Mouse (Mus musculus) lung, postnatal 0 days (tissue): Measurements from ENCODE around the gene Epha8. TPM values are rescaled to one million over a fixed set of nuclear protein-coding genes. Genes with fewer than 3 reads are reported as not detected.
A peak's percentile ranks its signal among the peaks of the same experiment; 100 is the strongest.

ENCODE experiments used
- ATAC-seq: fragments of 200-750 bp; cut with Nextera tagmentation; 2 replicates; pipeline ENCODE4 v1.8.0; 2017; ENCODE audit warnings: moderate library complexity
- DNase-seq: peaks from one replicate; pipeline ENCODE4 v3.0.0-alpha.2; 2016; ENCODE audit warnings: low spot score
- H3K27ac ChIP-seq: fragments of 300-500 bp; sonication (generic); 2 replicates; pipeline ENCODE4 v1.5.1; 2014; ENCODE audit warnings: antibody characterized with exemption, mild to moderate bottlenecking, low read length, mixed read lengths
- H3K27me3 ChIP-seq: fragments of 300-500 bp; sonication (generic); replicated peaks from 2 replicates; pipeline ENCODE4 v1.6.1; 2014; ENCODE audit warnings: low read length, mixed read lengths; ENCODE audit not compliant: insufficient read depth
- H3K36me3 ChIP-seq: fragments of 300-500 bp; sonication (generic); 2 replicates; pipeline ENCODE4 v1.6.1; 2014; ENCODE audit warnings: low read length, mixed read lengths; ENCODE audit not compliant: insufficient read depth
- H3K4me1 ChIP-seq: fragments of 300-500 bp; sonication (generic); 2 replicates; pipeline ENCODE4 v1.6.1; 2014; ENCODE audit warnings: antibody characterized with exemption, low read depth, low read length, mixed read lengths; ENCODE audit not compliant: insufficient read depth
- H3K4me2 ChIP-seq: fragments of 300-500 bp; sonication (generic); replicated peaks from 2 replicates; pipeline ENCODE4 v1.6.1; 2014; ENCODE audit warnings: low read depth, mild to moderate bottlenecking, low read length, moderate library complexity, mixed read lengths
- H3K4me3 ChIP-seq: fragments of 300-500 bp; sonication (generic); 2 replicates; pipeline ENCODE4 v1.5.1; 2014; ENCODE audit warnings: low read depth, low read length
- H3K9ac ChIP-seq: fragments of 300-500 bp; sonication (generic); replicated peaks from 2 replicates; pipeline ENCODE4 v1.6.1; 2014; ENCODE audit warnings: low read depth, mild to moderate bottlenecking
- H3K9me3 ChIP-seq: fragments of 300-500 bp; sonication (generic); 2 replicates; pipeline ENCODE4 v1.6.1; 2016; ENCODE audit warnings: low read length, mixed read lengths
- CTCF ChIP-seq: IDR thresholded peaks from 2 replicates; pipeline ENCODE4 v1.5.1; 2016; ENCODE audit warnings: antibody characterized with exemption, mild to moderate bottlenecking
- EP300 ChIP-seq: IDR thresholded peaks from 2 replicates; pipeline ENCODE4 v1.6.1; 2016; ENCODE audit warnings: antibody characterized with exemption, mild to moderate bottlenecking, control low read depth
- WGBS: fragments of 180-500 bp; shearing (Covaris S2); extraction: QIAGEN DNeasy Blood & Tissue Kit; methylation state at CpG from one replicate; pipeline ENCODE4 v1.1.7; 2014; 5-methylcytosine and 5-hydroxymethylcytosine counted together
- polyA plus RNA-seq: library from polyadenylated mRNA; unstranded; fragments of >200 nt; fragmentation: Nextera tagmentation; extraction: Ambion mirVana; gene quantifications from 2 replicates; pipeline ENCODE4 v1.2.1, GENCODE M21; 2015

Gene Epha8
- polyA plus RNA-seq, 1 experiment from 2014 or later: 0.04 TPM

DNA sequence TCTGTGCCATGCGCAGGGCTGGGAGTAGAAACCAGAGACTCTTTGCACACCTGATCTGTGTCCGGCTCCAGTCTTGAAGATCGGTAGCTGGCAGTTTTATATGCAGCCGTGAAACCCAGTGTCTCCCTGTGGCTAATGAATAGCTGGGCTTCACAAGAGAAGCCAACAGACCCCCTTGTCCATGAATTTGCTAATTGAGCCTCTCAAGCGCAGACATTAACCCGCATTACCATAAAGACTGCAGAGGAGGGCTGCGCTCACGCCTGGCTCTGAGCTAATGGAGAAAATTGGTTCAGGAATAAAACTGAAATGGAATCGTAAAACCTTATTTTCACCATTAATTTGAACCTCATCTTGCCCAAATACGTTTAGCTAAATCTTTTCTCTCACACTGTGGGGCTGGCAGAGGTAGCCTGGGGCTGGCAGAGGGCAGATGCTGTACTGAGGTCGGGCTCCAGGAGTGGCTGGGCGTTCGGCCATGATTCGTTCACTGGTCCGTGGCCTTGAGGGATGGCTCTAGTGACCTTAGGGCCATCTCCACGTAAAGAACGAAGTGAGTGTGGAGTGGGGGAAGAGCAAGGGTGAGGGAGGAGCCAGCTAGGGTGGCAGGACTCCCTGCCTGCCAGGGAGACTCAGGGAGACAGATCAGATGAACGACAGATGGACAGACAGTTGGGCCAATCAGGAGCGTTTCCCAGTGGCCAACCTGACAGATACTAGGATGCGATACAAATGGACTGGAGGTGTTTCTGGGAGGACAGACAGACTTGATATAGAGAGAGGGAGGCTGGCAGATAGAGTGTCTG is 40.1 kb downstream of the Epha8 start:
- no peak overlapping the region for H3K4me2 ChIP-seq
- 54% methylated on average over 20 of the region's 20 CpGs for WGBS
- no peak overlapping the region for H3K4me3 ChIP-seq
- H3K27ac ChIP-seq: no peak overlapping the region
- no peaks in the 10 kb centered on the region for H3K9me3 ChIP-seq
- H3K4me1 ChIP-seq: no peaks in the 10 kb centered on the region
- no peaks in the 10 kb centered on the region for H3K36me3 ChIP-seq
- no peak for TF ChIP-seq EP300
- TF ChIP-seq CTCF: no peak
- DNase-seq: no peak
- peaks cover 9% of the 10 kb centered on the region; the same call in 1 of the 2 replicates for H3K27me3 ChIP-seq
- ATAC-seq: no peak
- H3K9ac ChIP-seq: no peak overlapping the region

- 11% methylated on average over 9 of the region's 9 CpGs for WGBS
These were observed 43.8 kb downstream of the Epha8 start for GRCm38 (mm10) chr4:136912841-136913240.

GRCm38 (mm10) chr4:136911804-136912203 is 44.8 kb downstream of the Epha8 start:
- Histone ChIP-seq H3K4me2 (no peak overlapping the region), H3K27ac (no peak overlapping the region), H3K4me1 (no peaks in the 10 kb centered on the region), H3K9me3 (no peaks in the 10 kb centered on the region), H3K27me3 (peaks cover 18% of the 10 kb centered on the region), H3K36me3 (no peaks in the 10 kb centered on the region), H3K9ac (no peak overlapping the region), H3K4me3 (no peak overlapping the region)
- WGBS: 38% methylated on average over 9 of the region's 9 CpGs
- DNase-seq (no peak), ATAC-seq (no peak)
- TF ChIP-seq EP300 (no peak), CTCF (no peak)

More at GRCm38 (mm10) chr4:136912841-136913240, 43.8 kb downstream of the Epha8 start:
- no peak overlapping the region for H3K4me2 ChIP-seq
- H3K9ac ChIP-seq: no peak overlapping the region
- ATAC-seq (no peak), DNase-seq (no peak)
- H3K27me3 ChIP-seq: peaks cover 16% of the 10 kb centered on the region
- no peaks in the 10 kb centered on the region for H3K4me1 ChIP-seq
- H3K9me3 ChIP-seq: no peaks in the 10 kb centered on the region
- TF ChIP-seq CTCF (no peak), EP300 (no peak)
- no peaks in the 10 kb centered on the region for H3K36me3 ChIP-seq
- no peak overlapping the region for H3K4me3 ChIP-seq
- no peak overlapping the region for H3K27ac ChIP-seq

DNA sequence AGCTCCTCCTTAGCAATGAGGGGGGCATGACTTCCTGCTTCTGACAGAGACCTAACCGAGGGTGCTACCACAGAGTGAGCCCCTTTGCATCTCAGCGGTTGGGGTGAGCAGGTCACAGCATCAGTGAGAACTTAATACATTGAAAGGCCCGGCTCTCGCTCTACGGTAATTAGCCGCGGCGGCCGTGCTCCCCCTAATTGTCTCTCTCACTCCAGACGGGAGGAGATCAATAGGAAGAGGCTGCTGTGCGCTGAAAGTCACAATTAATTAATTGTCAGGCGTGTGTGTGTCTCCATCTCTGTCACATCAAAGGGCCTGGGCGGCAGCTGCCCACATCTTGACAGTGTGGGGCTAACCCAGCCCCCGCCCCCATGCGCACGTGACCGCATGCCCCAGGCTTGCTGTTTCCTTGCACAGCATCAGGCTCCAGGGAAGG is 45.4 kb downstream of the Epha8 start:
- H3K27me3 ChIP-seq: peaks cover 24% of the 10 kb centered on the region
- TF ChIP-seq EP300: no peak
- TF ChIP-seq CTCF: no peak
- H3K4me2 ChIP-seq: no peak overlapping the region
- no peak overlapping the region for H3K9ac ChIP-seq
- ATAC-seq (no peak), DNase-seq (no peak)
- no peak overlapping the region for H3K4me3 ChIP-seq
- H3K9me3 ChIP-seq: no peaks in the 10 kb centered on the region
- 11% methylated on average over 17 of the region's 17 CpGs for WGBS
- no peaks in the 10 kb centered on the region for H3K36me3 ChIP-seq
- H3K27ac ChIP-seq: no peak overlapping the region
- H3K4me1 ChIP-seq: no peaks in the 10 kb centered on the region

- H3K4me3 ChIP-seq: no peak overlapping the region
- no peaks in the 10 kb centered on the region for H3K4me1 ChIP-seq
- H3K27me3 ChIP-seq: peaks cover 30% of the 10 kb centered on the region
- ATAC-seq: no peak
- no peaks in the 10 kb centered on the region for H3K9me3 ChIP-seq
- DNase-seq: no peak
- no peak overlapping the region for H3K4me2 ChIP-seq
- TF ChIP-seq CTCF (no peak), EP300 (no peak)
- no peak overlapping the region for H3K9ac ChIP-seq
- H3K36me3 ChIP-seq: no peaks in the 10 kb centered on the region
- H3K27ac ChIP-seq: no peak overlapping the region
These were observed 48.8 kb downstream of the Epha8 start for GRCm38 (mm10) chr4:136907809-136908208.

DNA sequence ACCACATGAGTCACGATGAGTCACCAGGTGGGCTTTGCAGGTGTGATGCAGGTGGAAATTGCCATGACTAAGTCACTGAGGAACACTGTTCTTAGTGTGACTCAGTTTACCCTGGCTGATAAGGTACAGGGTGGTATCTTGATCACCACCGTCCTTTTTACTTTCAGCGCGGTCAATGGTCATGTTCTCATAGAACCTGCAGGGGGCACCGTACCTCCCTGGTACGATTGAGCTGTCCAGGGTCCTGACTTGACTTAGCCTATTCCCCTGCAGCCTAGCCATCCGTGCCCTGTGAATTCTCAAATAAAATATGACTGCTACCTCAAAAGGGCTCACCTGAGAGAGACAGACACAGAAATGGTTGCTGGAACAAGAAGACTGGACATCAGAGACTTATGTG is 49.6 kb downstream of the Epha8 start:
- DNase-seq (peak; percentile 82), ATAC-seq (no peak)

More for the DNA sequence above, 49.6 kb downstream of the Epha8 start:
- Histone ChIP-seq H3K9me3 (no peaks in the 10 kb centered on the region), H3K9ac (no peak overlapping the region), H3K27ac (no peak overlapping the region), H3K27me3 (peaks cover 26% of the 10 kb centered on the region), H3K4me3 (no peak overlapping the region), H3K4me1 (no peaks in the 10 kb centered on the region), H3K4me2 (no peak overlapping the region), H3K36me3 (no peaks in the 10 kb centered on the region)
- TF ChIP-seq EP300: no peak
- peak; percentile 91 for TF ChIP-seq CTCF
- 16% methylated on average over 7 of the region's 7 CpGs for WGBS
